Comparison of ENCODE assay signal across 8 mouse cellular contexts in the genomic region with DNA sequence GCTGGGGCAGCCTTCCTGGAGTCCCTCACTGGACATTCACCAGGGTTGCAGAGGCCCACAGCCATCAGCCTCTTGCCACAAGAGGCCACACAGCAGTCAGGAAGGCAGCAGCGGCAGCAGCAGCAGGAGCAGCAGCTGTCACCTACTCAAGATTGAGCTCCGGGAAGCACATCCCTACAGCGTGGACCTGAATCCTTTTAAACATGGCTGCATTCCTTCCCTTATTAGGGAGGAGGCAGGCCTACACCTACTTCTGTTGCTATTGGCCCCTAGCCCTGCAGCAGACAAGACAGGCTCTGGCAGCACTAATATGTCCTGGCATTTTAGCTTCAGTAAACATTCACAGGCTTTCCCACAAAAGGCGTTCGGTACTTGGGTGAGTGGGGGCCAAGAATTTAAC. TPM values are rescaled to one million over a fixed set of nuclear protein-coding genes. Genes with fewer than 3 reads are reported as not detected.
DNase-seq lines count a peak whose midpoint lies in the region; ATAC-seq and TF ChIP-seq lines count a peak whose summit lies in the region.

No protein-coding gene starts in this region.

- H3K9me3 ChIP-seq in liver, embryonic 12.5 days (replicated peaks) = no peaks in the 10 kb centered on the region

- H3K79me2 ChIP-seq in heart, adult 2 months (replicated peaks; ENCODE audit: control insufficient read depth, insufficient read depth, low read length) = no peaks in the 10 kb centered on the region; the same call in 1 of the 2 replicates

- TF ChIP-seq CTCF in heart, adult 2 months (IDR thresholded peaks at IDR 0.05) = no peak

- peak overlapping the region; percentile 100 for H3K27ac ChIP-seq in heart, adult 2 months
- peak overlapping the region; percentile 61; the same call in 1 of the 2 replicates for H3K27ac ChIP-seq in liver, embryonic 12.5 days

- peaks cover 19% of the 10 kb centered on the region for H3K4me1 ChIP-seq in heart, adult 2 months (ENCODE audit: control insufficient read depth, insufficient read depth, low read length)
- H3K4me1 ChIP-seq in liver, embryonic 12.5 days = peaks cover 43% of the 10 kb centered on the region

- H3K36me3 ChIP-seq in heart, adult 2 months (ENCODE audit: control insufficient read depth, insufficient read depth, low read length) = peaks cover 11% of the 10 kb centered on the region
- H3K36me3 ChIP-seq in liver, embryonic 12.5 days = peaks cover 70% of the 10 kb centered on the region

- no peaks in the 10 kb centered on the region for H3K27me3 ChIP-seq in heart, adult 2 months (ENCODE audit: control insufficient read depth, insufficient read depth, low read length)
- H3K27me3 ChIP-seq in liver, embryonic 12.5 days (replicated peaks) = no peaks in the 10 kb centered on the region

- ATAC-seq in liver, embryonic 12.5 days = no peak

- intact Hi-C loops in left cerebral cortex, postnatal 25 days (cut with DNase I) = no loop called here
- intact Hi-C loops in heart, adult 2 months (cut with DNase I) = loop anchor here (5.0 to 10.0 kb wide), 2 partner anchors 37 to 395 kb away; a partner anchor contains a TSS

- 16% methylated on average over 5 of the region's 5 CpGs for WGBS in heart, adult 2 months
- WGBS in liver, embryonic 12.5 days (ENCODE audit: insufficient replicate concordance) = 76% methylated on average over 5 of the region's 5 CpGs

- no peak overlapping the region for H3K4me2 ChIP-seq in liver, embryonic 12.5 days

- H3K9ac ChIP-seq in heart, adult 2 months (ENCODE audit: low read depth, low read length) = peak overlapping the region; percentile 15; the same call in 1 of the 2 replicates
- H3K9ac ChIP-seq in liver, embryonic 12.5 days = no peak overlapping the region; the same call in 1 of the 2 replicates

- 0 out of 2 replicates have a peak, but pooled peaks have one; percentile 16 for TF ChIP-seq EP300 in heart, adult 2 months (IDR thresholded peaks at IDR 0.05; ENCODE audit: insufficient read depth, low read depth, low read length)

- peak; percentile 28 to 37 for DNase-seq in left cerebral cortex, postnatal 25 days (ENCODE audit: low spot score in 2 of 2)
- no peak for DNase-seq in left cerebral cortex, adult 11 months (ENCODE audit: low spot score)
- DNase-seq in adipocyte (ENCODE audit: low spot score) = peak; percentile 69
- peak; percentile 39 to 55 for DNase-seq in heart, adult 2 months
- no peak for DNase-seq in adrenal gland, adult 2 months
- no peak for DNase-seq in ovary, postnatal 14 days (ENCODE audit: low spot score)
- no peak for DNase-seq in urinary bladder, postnatal 25 days (ENCODE audit: low spot score)

- peak; percentile 39; the same call in 1 of the 2 replicates for TF ChIP-seq POLR2A in heart, adult 2 months (IDR thresholded peaks at IDR 0.05; ENCODE audit: insufficient read depth, low read depth, low read length)

- H3K4me3 ChIP-seq in heart, adult 2 months = no peak overlapping the region
- no peak overlapping the region for H3K4me3 ChIP-seq in liver, embryonic 12.5 days

RNA-seq across cellular contexts. Expression of a gene that starts 3.7 kb away (rescaled TPM):
- 100 to 1,000 TPM; 616 to 641 TPM for total RNA-seq in left cerebral cortex, postnatal 25 days (2021)
- 100 to 1,000 TPM; 242 to 302 TPM for total RNA-seq in heart, adult 2 months (2021)
- 379 and 468 TPM in 2 replicates for polyA plus RNA-seq in heart, adult 2 months (2012; rRNA removed)
- polyA plus RNA-seq in liver, embryonic 12.5 days (2016; fragmentation: Nextera tagmentation; extraction: Ambion mirVana) = 533 and 540 TPM in 2 replicates
- 100 to 1,000 TPM; 786 to 985 TPM for total RNA-seq in adrenal gland, adult 2 months (2021)
- 324 and 445 TPM in 2 replicates for polyA plus RNA-seq in adrenal gland, adult 2 months (2012; rRNA removed)

RNA-seq across cellular contexts. Expression of a gene that starts 8.3 kb away (rescaled TPM):
- 10 to 100 TPM; 22.9 to 24.0 TPM for total RNA-seq in left cerebral cortex, postnatal 25 days (2021)
- 1 to 10 TPM; 3.5 to 3.8 TPM for total RNA-seq in heart, adult 2 months (2021)
- polyA plus RNA-seq in heart, adult 2 months (2012; rRNA removed) = 2.9 and 4.1 TPM in 2 replicates
- polyA plus RNA-seq in liver, embryonic 12.5 days (2016; fragmentation: Nextera tagmentation; extraction: Ambion mirVana) = 1.3 and 1.6 TPM in 2 replicates
- 1 to 10 TPM; 6.2 to 8.3 TPM for total RNA-seq in adrenal gland, adult 2 months (2021)
- polyA plus RNA-seq in adrenal gland, adult 2 months (2012; rRNA removed) = 5.1 and 5.7 TPM in 2 replicates

RNA-seq across cellular contexts. Expression of a gene that starts 31.2 kb away (rescaled TPM):
- 100 to 1,000 TPM; 228 to 232 TPM for total RNA-seq in left cerebral cortex, postnatal 25 days (2021)
- total RNA-seq in heart, adult 2 months (2021) = 10 to 100 TPM; 75.5 to 77.6 TPM
- polyA plus RNA-seq in heart, adult 2 months (2012; rRNA removed) = 49.1 and 61.1 TPM in 2 replicates
- 34.9 and 40.3 TPM in 2 replicates for polyA plus RNA-seq in liver, embryonic 12.5 days (2016; fragmentation: Nextera tagmentation; extraction: Ambion mirVana)
- 100 to 1,000 TPM; 120 to 128 TPM for total RNA-seq in adrenal gland, adult 2 months (2021)
- 129 and 130 TPM in 2 replicates for polyA plus RNA-seq in adrenal gland, adult 2 months (2012; rRNA removed)

RNA-seq across cellular contexts. Expression of a gene that starts 35.4 kb away (rescaled TPM):
- 1 to 10 TPM; 7.9 to 8.0 TPM for total RNA-seq in left cerebral cortex, postnatal 25 days (2021)
- 10 to 100 TPM; 16.4 to 17.9 TPM for total RNA-seq in heart, adult 2 months (2021)
- 23.6 and 24.7 TPM in 2 replicates for polyA plus RNA-seq in heart, adult 2 months (2012; rRNA removed)
- polyA plus RNA-seq in liver, embryonic 12.5 days (2016; fragmentation: Nextera tagmentation; extraction: Ambion mirVana) = 15.0 and 16.0 TPM in 2 replicates
- 10 to 100 TPM; 26.1 to 32.6 TPM for total RNA-seq in adrenal gland, adult 2 months (2021)
- polyA plus RNA-seq in adrenal gland, adult 2 months (2012; rRNA removed) = 52.8 and 59.6 TPM in 2 replicates

RNA-seq across cellular contexts. Expression of a gene that starts 57.3 kb away (rescaled TPM):
- 10 to 100 TPM; 13.2 to 13.5 TPM for total RNA-seq in left cerebral cortex, postnatal 25 days (2021)
- 1 to 10 TPM; 7.5 to 7.6 TPM for total RNA-seq in heart, adult 2 months (2021)
- polyA plus RNA-seq in heart, adult 2 months (2012; rRNA removed) = 6.6 and 6.8 TPM in 2 replicates
- 7.7 and 8.1 TPM in 2 replicates for polyA plus RNA-seq in liver, embryonic 12.5 days (2016; fragmentation: Nextera tagmentation; extraction: Ambion mirVana)
- 10 to 100 TPM; 11.7 to 12.3 TPM for total RNA-seq in adrenal gland, adult 2 months (2021)
- polyA plus RNA-seq in adrenal gland, adult 2 months (2012; rRNA removed) = 16.0 and 16.3 TPM in 2 replicates

Comparison
In these comparisons a context has a peak if more than half of its experiments do, and no peak if none do; other contexts are left out.
1. DNase-seq: peak in left cerebral cortex, postnatal 25 days (2 of 2), adipocyte (single experiment) and heart, adult 2 months (2 of 2); none in left cerebral cortex, adult 11 months (single experiment), adrenal gland, adult 2 months (single experiment), ovary, postnatal 14 days (single experiment) and urinary bladder, postnatal 25 days (single experiment).